16 mouse cellular contexts compared by ENCODE assay signal in the genomic region with DNA sequence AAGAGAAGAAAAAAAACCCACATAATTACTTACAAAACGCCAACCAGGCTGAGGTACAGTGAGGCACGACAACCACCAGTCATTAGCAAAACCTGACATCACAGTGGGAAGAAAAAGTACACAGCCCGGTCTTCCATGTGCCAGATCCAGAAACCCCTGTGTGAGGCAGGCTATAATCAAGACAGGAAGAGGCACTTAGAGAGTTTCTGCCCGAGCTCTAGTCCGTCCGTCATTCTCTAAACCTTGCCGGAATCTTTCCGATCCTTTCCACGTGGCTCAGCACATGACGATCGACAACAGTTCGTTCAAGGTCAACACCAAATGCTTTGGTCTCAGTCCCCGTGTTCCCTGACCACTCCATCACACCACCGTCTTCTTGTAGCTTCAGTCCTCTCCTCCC.
DNase-seq lines count a peak whose midpoint lies in the region; ATAC-seq and TF ChIP-seq lines count a peak whose summit lies in the region.
"Had no signal": no experiment of that assay in that cellular context is flagged by ENCODE, and none has a peak within 500 bp of the region (broad histone marks: within the 10 kb centered on the region; RNA-seq: fewer than 3 reads in every experiment).

No protein-coding gene starts in this region.

- peak overlapping the region; percentile 40 for H3K9ac ChIP-seq in heart, embryonic 13.5 days
- no peak overlapping the region for H3K9ac ChIP-seq in heart, adult 2 months (ENCODE audit: low read depth, low read length)
- H3K9ac ChIP-seq in kidney, embryonic 15.5 days, result no peak overlapping the region
- H3K9ac ChIP-seq in kidney, embryonic 14.5 days (ENCODE audit: low read depth, low read length), result no peak overlapping the region
- H3K9ac ChIP-seq in forebrain, embryonic 11.5 days (ENCODE audit: low read length), result no peak overlapping the region
- H3K9ac ChIP-seq in hindbrain, embryonic 16.5 days (ENCODE audit: low read depth, low read length), result no peak overlapping the region
- H3K9ac ChIP-seq: embryonic facial prominence, embryonic 13.5 days had no signal

- peaks cover 71% of the 10 kb centered on the region for H3K4me1 ChIP-seq in heart, embryonic 13.5 days
- H3K4me1 ChIP-seq in heart, adult 2 months (ENCODE audit: control insufficient read depth, insufficient read depth, low read length), result peaks cover 3% of the 10 kb centered on the region; the same call in 1 of the 2 replicates
- peaks cover 49% of the 10 kb centered on the region for H3K4me1 ChIP-seq in kidney, embryonic 15.5 days
- peaks cover 26% of the 10 kb centered on the region for H3K4me1 ChIP-seq in kidney, embryonic 14.5 days (ENCODE audit: control insufficient read depth, insufficient read depth, low read length)
- H3K4me1 ChIP-seq in forebrain, embryonic 11.5 days (replicated peaks; ENCODE audit: control insufficient read depth, insufficient read depth, low read length), result peaks cover 9% of the 10 kb centered on the region
- H3K4me1 ChIP-seq in hindbrain, embryonic 16.5 days (ENCODE audit: control insufficient read depth, insufficient read depth, low read depth, low read length), result peaks cover 49% of the 10 kb centered on the region

- TF ChIP-seq CTCF in heart, adult 2 months (IDR thresholded peaks at IDR 0.05), result no peak

- no peak for TF ChIP-seq EP300 in heart, adult 2 months (IDR thresholded peaks at IDR 0.05; ENCODE audit: insufficient read depth, low read depth, low read length)

- 0 out of 2 replicates have a peak overlapping the region, but pooled peaks have one; percentile 8 for H3K4me3 ChIP-seq in heart, embryonic 13.5 days
- no peak overlapping the region for H3K4me3 ChIP-seq in heart, adult 2 months
- no peak overlapping the region for H3K4me3 ChIP-seq in kidney, embryonic 15.5 days (replicated peaks)
- H3K4me3 ChIP-seq in kidney, embryonic 14.5 days (ENCODE audit: low read length), result no peak overlapping the region
- H3K4me3 ChIP-seq in forebrain, embryonic 11.5 days (ENCODE audit: low read depth, low read length), result no peak overlapping the region
- H3K4me3 ChIP-seq in hindbrain, embryonic 16.5 days (ENCODE audit: low read length), result no peak overlapping the region
- H3K4me3 ChIP-seq: embryonic facial prominence, embryonic 13.5 days had no signal

- intact Hi-C loops in heart, adult 2 months (cut with DNase I), result no loop called here

- no peaks in the 10 kb centered on the region for H3K9me3 ChIP-seq in heart, embryonic 13.5 days
- H3K9me3 ChIP-seq in kidney, embryonic 15.5 days (replicated peaks), result no peaks in the 10 kb centered on the region
- H3K9me3 ChIP-seq in kidney, embryonic 14.5 days (ENCODE audit: control insufficient read depth, low read length), result no peaks in the 10 kb centered on the region
- no peaks in the 10 kb centered on the region for H3K9me3 ChIP-seq in forebrain, embryonic 11.5 days (ENCODE audit: control insufficient read depth, low read length)
- H3K9me3 ChIP-seq in hindbrain, embryonic 16.5 days (ENCODE audit: control insufficient read depth, low read length), result no peaks in the 10 kb centered on the region
- H3K9me3 ChIP-seq: embryonic facial prominence, embryonic 13.5 days had no signal

- H3K79me2 ChIP-seq in heart, adult 2 months (replicated peaks; ENCODE audit: control insufficient read depth, insufficient read depth, low read length), result no peaks in the 10 kb centered on the region

- peak overlapping the region; percentile 43 for H3K27ac ChIP-seq in heart, embryonic 13.5 days (replicated peaks)
- no peak overlapping the region for H3K27ac ChIP-seq in heart, adult 2 months
- 0 out of 2 replicates have a peak overlapping the region, but pooled peaks have one; percentile 9 for H3K27ac ChIP-seq in kidney, embryonic 15.5 days
- H3K27ac ChIP-seq in kidney, embryonic 14.5 days (ENCODE audit: low read depth, low read length), result no peak overlapping the region
- H3K27ac ChIP-seq in forebrain, embryonic 11.5 days (ENCODE audit: low read depth, low read length), result peak overlapping the region; percentile 55; the same call in 1 of the 2 replicates
- no peak overlapping the region for H3K27ac ChIP-seq in hindbrain, embryonic 16.5 days (ENCODE audit: low read depth, low read length)
- H3K27ac ChIP-seq: embryonic facial prominence, embryonic 13.5 days had no signal

- peaks cover 4% of the 10 kb centered on the region; the same call in 1 of the 2 replicates for H3K36me3 ChIP-seq in heart, embryonic 13.5 days
- H3K36me3 ChIP-seq in heart, adult 2 months (ENCODE audit: control insufficient read depth, insufficient read depth, low read length), result no peaks in the 10 kb centered on the region; the same call in 1 of the 2 replicates
- H3K36me3 ChIP-seq in kidney, embryonic 15.5 days, result 0 out of 2 replicates have a peak, but pooled peaks cover 6% of the 10 kb centered on the region
- no peaks in the 10 kb centered on the region; the same call in 1 of the 2 replicates for H3K36me3 ChIP-seq in kidney, embryonic 14.5 days (ENCODE audit: control insufficient read depth, insufficient read depth, low read length)
- no peaks in the 10 kb centered on the region for H3K36me3 ChIP-seq in forebrain, embryonic 11.5 days (ENCODE audit: control insufficient read depth, insufficient read depth, low read length)
- no peaks in the 10 kb centered on the region for H3K36me3 ChIP-seq in hindbrain, embryonic 16.5 days (ENCODE audit: control insufficient read depth, insufficient read depth, low read length)
- H3K36me3 ChIP-seq: embryonic facial prominence, embryonic 13.5 days had no signal

- no peaks in the 10 kb centered on the region for H3K27me3 ChIP-seq in heart, embryonic 13.5 days (replicated peaks)
- H3K27me3 ChIP-seq in heart, adult 2 months (ENCODE audit: control insufficient read depth, insufficient read depth, low read length), result no peaks in the 10 kb centered on the region
- no peaks in the 10 kb centered on the region for H3K27me3 ChIP-seq in kidney, embryonic 15.5 days
- H3K27me3 ChIP-seq in kidney, embryonic 14.5 days (ENCODE audit: control insufficient read depth, insufficient read depth, low read length), result no peaks in the 10 kb centered on the region
- no peaks in the 10 kb centered on the region for H3K27me3 ChIP-seq in forebrain, embryonic 11.5 days (ENCODE audit: control insufficient read depth, insufficient read depth, low read length)
- no peaks in the 10 kb centered on the region for H3K27me3 ChIP-seq in hindbrain, embryonic 16.5 days (replicated peaks; ENCODE audit: control insufficient read depth, insufficient read depth, low read length)
- H3K27me3 ChIP-seq: embryonic facial prominence, embryonic 13.5 days had no signal

- peak overlapping the region; percentile 50 for H3K4me2 ChIP-seq in heart, embryonic 13.5 days
- H3K4me2 ChIP-seq in kidney, embryonic 15.5 days, result no peak overlapping the region
- no peak overlapping the region for H3K4me2 ChIP-seq in kidney, embryonic 14.5 days (replicated peaks; ENCODE audit: low read depth, low read length)
- H3K4me2 ChIP-seq in forebrain, embryonic 11.5 days (ENCODE audit: low read depth, low read length, severe bottlenecking), result no peak overlapping the region
- no peak overlapping the region for H3K4me2 ChIP-seq in hindbrain, embryonic 16.5 days (ENCODE audit: low read length)
- H3K4me2 ChIP-seq: embryonic facial prominence, embryonic 13.5 days; midbrain, embryonic 11.5 days had no signal

- no peak for DNase-seq in heart, adult 2 months
- no peak for DNase-seq in forebrain, embryonic 11.5 days (ENCODE audit: low spot score)
- DNase-seq in yolk sac, embryonic 10.5 days (ENCODE audit: low spot score), result no peak
- DNase-seq in right cerebral cortex, postnatal 4 days, result no peak
- DNase-seq: cerebellum, adult 11 months; gastrocnemius, postnatal 10 days; kidney, adult 9 months; lung, adult 2 months; lung, postnatal 4 days; thymus, adult 2 months had no signal

- 0 out of 2 replicates have a peak, but pooled peaks have one; percentile 29 for ATAC-seq in heart, embryonic 13.5 days (ENCODE audit: extremely low read depth, insufficient number of reproducible peaks, low FRiP score, low TSS enrichment)
- ATAC-seq in kidney, embryonic 15.5 days (replicated peaks; ENCODE audit: low FRiP score), result no peak
- ATAC-seq in kidney, embryonic 14.5 days (ENCODE audit: low FRiP score, low TSS enrichment), result no peak
- ATAC-seq in forebrain, embryonic 11.5 days (replicated peaks; ENCODE audit: low FRiP score), result no peak; the same call in 1 of the 2 replicates
- ATAC-seq in hindbrain, embryonic 16.5 days, result peak; percentile 11; the same call in 1 of the 2 replicates

- TF ChIP-seq POLR2A in heart, adult 2 months (IDR thresholded peaks at IDR 0.05; ENCODE audit: insufficient read depth, low read depth, low read length), result no peak

- 30% methylated on average over 14 of the region's 14 CpGs for WGBS in heart, embryonic 13.5 days
- 48% methylated on average over 14 of the region's 14 CpGs for WGBS in heart, adult 2 months
- WGBS in kidney, embryonic 15.5 days, result 73% methylated on average over 14 of the region's 14 CpGs
- 74% methylated on average over 14 of the region's 14 CpGs for WGBS in kidney, embryonic 14.5 days
- WGBS in forebrain, embryonic 11.5 days, result 76% methylated on average over 14 of the region's 14 CpGs
- WGBS in hindbrain, embryonic 16.5 days, result 63% methylated on average over 14 of the region's 14 CpGs

Comparison
In these comparisons a context has a peak if more than half of its experiments do, and no peak if none do; other contexts are left out.
1. H3K27ac ChIP-seq: peak in heart, embryonic 13.5 days (single experiment), kidney, embryonic 15.5 days (single experiment) and forebrain, embryonic 11.5 days (single experiment); none in heart, adult 2 months (single experiment), kidney, embryonic 14.5 days (single experiment) and hindbrain, embryonic 16.5 days (single experiment).
2. ATAC-seq: peak in heart, embryonic 13.5 days (single experiment) and hindbrain, embryonic 16.5 days (single experiment); none in kidney, embryonic 15.5 days (single experiment), kidney, embryonic 14.5 days (single experiment) and forebrain, embryonic 11.5 days (single experiment).